Mouse (Mus musculus): Measurements from ENCODE around the gene Pkd1l1.
A peak's percentile ranks its signal among the peaks of the same experiment; 100 is the strongest.

Gene Pkd1l1

DNA sequence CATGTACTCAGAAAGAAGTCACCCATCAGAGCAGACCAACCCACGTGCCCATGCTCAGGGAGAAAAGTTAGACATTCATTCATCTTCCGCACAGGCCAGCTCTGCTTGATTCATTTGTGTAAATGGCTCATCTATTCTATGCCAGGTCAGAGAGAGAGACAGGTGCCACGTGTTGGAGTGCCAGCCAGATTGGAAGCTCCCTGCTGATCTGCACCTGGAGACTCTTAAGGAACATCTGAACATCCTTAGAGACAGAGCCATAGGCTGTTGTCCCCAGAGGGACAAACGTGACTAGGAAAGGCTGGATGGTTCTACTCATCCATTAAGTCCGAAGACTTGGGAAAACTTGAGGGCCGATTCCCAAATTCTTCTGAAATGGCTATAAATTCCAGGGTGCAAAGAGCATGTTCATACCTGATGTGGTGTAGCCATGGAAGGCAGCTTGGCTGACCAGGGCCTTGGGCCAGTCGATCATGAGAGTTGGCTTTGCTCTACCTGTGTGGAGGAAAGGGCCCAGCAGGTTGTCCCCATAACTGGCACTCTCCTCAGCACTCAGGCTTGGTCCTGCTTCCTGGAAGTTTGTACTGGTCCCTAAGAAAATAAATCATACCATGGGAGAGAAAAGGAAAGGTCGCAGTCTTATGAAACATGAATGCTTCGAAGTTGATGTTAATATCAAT, 36.5 kb downstream of the Pkd1l1 start:
- DNase-seq (ENCODE audit: low spot score) = no peak

DNA sequence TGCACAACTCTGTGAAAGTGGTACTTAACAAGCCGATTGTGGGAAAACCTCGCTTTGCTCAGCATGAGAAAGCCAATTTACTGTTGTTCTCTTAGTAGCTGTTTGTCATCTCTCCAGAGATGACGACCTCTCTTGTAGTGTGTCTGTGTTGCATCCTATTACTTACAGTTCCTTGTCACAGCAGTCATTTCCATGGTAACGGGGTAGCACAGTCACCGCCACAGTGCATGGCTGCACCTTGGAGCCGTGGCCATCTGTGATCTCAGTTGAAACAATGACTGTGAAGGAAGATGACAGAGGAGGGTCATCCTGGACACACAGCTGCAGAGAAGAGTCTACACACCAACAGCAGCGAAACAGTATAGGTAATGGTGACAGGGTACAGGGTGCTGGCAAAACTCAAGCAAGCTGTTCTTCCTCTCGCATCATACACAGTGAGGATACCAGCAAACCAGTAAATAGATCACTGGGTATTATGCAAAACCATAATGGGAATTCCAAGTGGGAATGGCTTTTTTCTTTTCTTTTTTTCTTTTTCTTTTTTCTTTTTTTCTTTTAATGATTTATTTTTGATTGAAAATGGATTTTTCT, 56.9 kb downstream of the Pkd1l1 start:
- no peak for DNase-seq (ENCODE audit: low spot score)

- no peak for DNase-seq (ENCODE audit: low spot score)
These were observed 90.3 kb downstream of the Pkd1l1 start for GRCm38 (mm10) chr11:8882793-8883192.

- DNase-seq (ENCODE audit: low spot score) = no peak
These were observed 91.5 kb downstream of the Pkd1l1 start for GRCm38 (mm10) chr11:8881521-8881920.

DNA sequence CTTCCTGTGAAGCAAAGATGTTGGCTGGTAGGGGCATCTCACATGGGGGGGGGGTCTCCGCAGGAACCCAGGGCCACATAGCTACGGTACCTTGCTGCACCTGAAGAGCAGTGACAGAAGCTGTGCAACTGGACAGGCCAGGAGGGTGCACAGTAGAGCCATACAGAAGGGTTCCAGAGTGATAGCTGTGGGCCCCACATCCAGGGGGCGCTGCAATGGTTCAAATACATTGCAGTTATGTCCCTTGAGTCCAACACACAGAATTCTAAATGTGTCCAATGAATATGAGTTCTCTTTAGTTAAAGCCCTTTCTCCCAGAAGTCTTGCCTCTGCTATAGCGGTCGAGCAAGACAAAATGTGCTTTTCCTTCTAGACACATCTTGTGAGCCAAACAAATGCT, 103.0 kb downstream of the Pkd1l1 start:
- DNase-seq (ENCODE audit: low spot score) = no peak

GRCm38 (mm10) chr11:8866021-8866420, 107.0 kb downstream of the Pkd1l1 start:
- no peak for DNase-seq (ENCODE audit: low spot score)

DNA sequence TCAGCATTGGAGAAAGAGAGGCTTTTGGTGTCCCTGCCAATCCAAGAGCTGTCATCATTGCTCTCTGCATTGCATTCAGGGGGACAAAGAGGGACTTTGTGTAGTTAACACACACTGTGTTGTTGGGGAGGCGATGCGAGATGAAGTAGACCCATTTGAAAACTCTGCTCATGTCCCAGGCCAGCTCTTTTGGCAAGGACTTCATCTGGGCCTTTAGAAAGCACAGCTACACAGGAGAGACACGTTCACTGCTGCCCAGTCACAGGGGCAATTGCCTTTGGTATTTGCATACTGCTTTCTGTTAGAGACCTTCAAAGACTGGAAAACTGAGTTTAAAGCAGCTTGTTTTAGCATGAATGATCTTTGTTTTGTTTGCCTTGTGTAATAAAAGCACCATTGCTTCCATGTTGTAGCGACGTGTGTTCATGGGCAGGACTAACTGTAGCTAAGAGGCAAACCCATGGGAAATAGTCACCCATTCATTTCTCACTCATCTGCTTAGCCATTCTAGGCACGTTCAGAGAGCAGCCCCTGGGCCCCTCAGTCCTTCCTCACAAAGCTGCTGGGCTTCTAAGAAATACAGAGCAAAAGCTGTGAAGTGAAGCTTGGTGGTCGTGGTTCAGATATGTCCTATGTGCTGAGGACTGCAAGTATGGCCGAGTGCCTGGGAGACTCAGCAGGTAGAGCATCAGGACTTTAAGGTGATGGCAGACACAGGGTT, 109.0 kb downstream of the Pkd1l1 start:
- peak; percentile 18 for DNase-seq (ENCODE audit: low spot score)

DNA sequence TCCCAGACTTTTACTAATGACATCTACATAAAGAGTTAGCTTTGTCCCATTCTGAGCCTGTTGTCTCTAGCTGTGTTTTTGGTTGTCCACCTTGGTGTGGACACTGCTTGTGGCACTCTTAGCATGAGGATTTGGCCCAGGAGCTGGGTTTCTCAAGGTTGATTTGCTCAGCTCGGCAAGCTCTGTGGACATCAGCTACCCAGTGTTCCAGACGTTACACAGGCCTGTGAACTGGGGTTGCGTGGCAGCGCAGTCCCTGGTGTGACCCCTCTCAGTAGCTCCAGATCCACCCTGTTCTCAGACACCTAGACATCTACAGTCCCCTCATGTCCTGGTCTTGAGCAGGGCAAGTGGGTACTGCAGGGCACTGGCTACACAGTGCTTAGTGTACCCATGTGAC, 110.6 kb downstream of the Pkd1l1 start:
- no peak for DNase-seq (ENCODE audit: low spot score)

- DNase-seq (ENCODE audit: low spot score) = no peak
These were observed 111.1 kb downstream of the Pkd1l1 start for GRCm38 (mm10) chr11:8861978-8862377.

GRCm38 (mm10) chr11:8860878-8861277, 112.2 kb downstream of the Pkd1l1 start:
- no peak for DNase-seq (ENCODE audit: low spot score)

GRCm38 (mm10) chr11:8859868-8860267, 113.2 kb downstream of the Pkd1l1 start:
- peak; percentile 46 for DNase-seq (ENCODE audit: low spot score)

- DNase-seq (ENCODE audit: low spot score) = no peak
These were observed 114.0 kb downstream of the Pkd1l1 start for GRCm38 (mm10) chr11:8859041-8859440.

GRCm38 (mm10) chr11:8856125-8856524, 116.9 kb downstream of the Pkd1l1 start:
- no peak for DNase-seq (ENCODE audit: low spot score)

DNA sequence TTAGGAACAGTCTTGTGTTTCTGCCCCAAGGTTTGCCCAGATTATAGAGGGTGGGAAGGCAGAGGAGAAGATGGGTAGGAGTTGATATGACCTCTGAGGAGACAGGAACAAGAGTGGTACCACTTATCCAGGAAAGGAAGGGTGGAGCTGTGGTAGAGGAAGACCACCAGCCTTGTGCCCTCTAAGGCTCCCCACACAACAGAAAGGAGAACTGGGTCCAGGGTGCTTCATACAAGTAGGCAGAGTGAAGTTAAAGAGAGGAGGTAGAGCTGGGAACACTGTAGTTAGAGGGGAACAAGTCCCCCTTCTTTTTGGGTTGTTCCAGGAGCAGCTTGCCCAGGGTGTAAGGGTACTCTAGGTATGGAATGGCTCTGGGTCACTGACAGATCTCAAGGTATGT, 125.0 kb downstream of the Pkd1l1 start:
- no peak for DNase-seq (ENCODE audit: low spot score)

- DNase-seq (ENCODE audit: low spot score) = no peak
These were observed 125.4 kb downstream of the Pkd1l1 start for GRCm38 (mm10) chr11:8847627-8848026.

- DNase-seq (ENCODE audit: low spot score) = no peak
These were observed 136.9 kb downstream of the Pkd1l1 start for GRCm38 (mm10) chr11:8836176-8836575.

DNA sequence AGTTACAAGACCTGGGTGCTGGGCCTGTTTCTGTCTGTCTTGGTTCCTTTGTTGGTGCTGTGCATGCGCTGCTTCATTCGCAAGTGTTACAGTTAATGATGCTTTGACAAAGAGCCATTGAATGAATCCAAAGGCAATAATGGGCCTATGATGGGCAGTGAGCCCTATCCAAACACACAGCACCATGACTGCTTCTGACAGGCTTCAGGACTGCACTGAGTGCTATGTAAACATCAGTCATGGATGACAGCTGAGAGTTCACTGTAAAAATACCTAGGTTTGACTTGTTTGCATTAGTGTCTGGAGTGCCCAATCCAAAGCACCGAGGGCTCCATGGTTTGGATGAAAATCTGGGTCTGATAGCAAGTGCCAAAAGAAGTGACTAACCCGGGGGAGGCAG, 138.9 kb downstream of the Pkd1l1 start:
- DNase-seq (ENCODE audit: low spot score) = no peak

GRCm38 (mm10) chr11:8830551-8830950, 142.5 kb downstream of the Pkd1l1 start:
- DNase-seq (ENCODE audit: low spot score) = no peak

GRCm38 (mm10) chr11:8829561-8829960, 143.5 kb downstream of the Pkd1l1 start:
- DNase-seq (ENCODE audit: low spot score) = no peak

- no peak for DNase-seq (ENCODE audit: low spot score)
These were observed 144.1 kb downstream of the Pkd1l1 start for GRCm38 (mm10) chr11:8828836-8829526.

DNA sequence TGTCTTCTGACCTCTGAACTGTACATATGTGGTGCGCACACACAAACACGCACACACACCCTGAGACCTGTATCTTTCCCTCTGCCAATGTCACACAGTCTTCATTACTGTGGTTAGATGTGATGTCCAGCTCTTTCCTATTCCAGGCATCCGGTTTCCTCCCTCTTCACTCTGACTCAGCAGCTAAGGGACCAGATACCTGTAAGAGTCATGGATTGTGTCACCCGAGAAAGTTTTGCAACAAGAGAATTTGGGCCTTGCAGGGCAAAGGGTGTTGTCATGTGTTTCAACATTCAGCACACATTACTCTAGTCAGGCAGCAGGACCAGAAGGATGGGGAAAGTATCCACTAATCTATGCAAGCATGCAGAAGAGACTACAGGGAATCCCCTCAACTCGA, 146.5 kb downstream of the Pkd1l1 start:
- DNase-seq (ENCODE audit: low spot score) = no peak

- DNase-seq (ENCODE audit: low spot score) = no peak
These were observed 147.0 kb downstream of the Pkd1l1 start for GRCm38 (mm10) chr11:8826046-8826445.

GRCm38 (mm10) chr11:8825413-8825812, 147.7 kb downstream of the Pkd1l1 start:
- DNase-seq (ENCODE audit: low spot score) = no peak
